Mouse (Mus musculus) A20 (cell line): Measurements from ENCODE around the gene 6430571L13Rik.
A peak's percentile ranks its signal among the peaks of the same experiment; 100 is the strongest.
"Not testable (repeated sequence)": the region's sequence is repeated elsewhere in the genome, so short reads cannot be mapped to it uniquely, and the experiment has no call there.

Experiments
- DNase-seq: peaks from one replicate; pipeline ENCODE4 v3.0.0-alpha.2; 2011; ENCODE audit warnings: low read depth, low spot score

The 6430571L13Rik gene

GRCm38 (mm10) chr9:107306673-107307072, 33.7 kb upstream of the 6430571L13Rik start:
- not testable (repeated sequence) for DNase-seq

DNA sequence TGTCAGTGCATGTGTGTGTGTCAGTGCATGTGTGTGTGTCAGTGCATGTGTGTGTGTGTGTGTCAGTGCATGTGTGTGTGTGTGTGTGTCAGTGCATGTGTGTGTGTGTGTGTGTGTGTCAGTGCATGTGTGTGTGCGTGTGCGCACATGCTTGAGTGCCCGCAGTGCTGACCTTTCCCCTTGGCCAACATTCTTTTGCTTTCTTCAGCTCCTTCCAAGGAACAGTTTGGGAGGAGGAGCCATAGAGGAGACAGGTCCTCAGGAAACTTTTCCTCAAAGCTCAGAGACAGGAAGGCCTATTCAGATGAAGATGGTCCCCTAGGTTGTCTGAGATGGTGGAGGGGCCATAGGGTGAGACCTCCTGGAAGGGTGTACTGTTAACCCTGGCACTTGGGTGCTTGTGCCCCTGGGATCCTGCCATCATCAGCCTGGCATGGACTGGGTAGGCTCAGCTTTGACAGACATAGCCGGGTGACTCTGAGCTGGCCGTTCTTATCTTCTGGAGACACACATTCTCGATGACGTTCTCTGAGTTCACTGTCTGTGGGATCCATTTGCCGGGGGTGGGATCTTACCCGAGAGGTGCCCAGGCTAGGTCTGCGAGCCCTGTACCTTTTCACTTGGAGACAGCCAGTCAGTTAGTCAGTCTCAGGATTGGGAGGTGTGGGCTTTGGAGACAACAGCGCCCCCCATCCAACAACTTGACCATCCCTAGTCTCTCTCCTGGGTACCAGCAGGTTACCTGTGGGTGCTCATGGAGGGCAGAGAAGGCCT, 33.1 kb upstream of the 6430571L13Rik start:
- no peak for DNase-seq

DNA sequence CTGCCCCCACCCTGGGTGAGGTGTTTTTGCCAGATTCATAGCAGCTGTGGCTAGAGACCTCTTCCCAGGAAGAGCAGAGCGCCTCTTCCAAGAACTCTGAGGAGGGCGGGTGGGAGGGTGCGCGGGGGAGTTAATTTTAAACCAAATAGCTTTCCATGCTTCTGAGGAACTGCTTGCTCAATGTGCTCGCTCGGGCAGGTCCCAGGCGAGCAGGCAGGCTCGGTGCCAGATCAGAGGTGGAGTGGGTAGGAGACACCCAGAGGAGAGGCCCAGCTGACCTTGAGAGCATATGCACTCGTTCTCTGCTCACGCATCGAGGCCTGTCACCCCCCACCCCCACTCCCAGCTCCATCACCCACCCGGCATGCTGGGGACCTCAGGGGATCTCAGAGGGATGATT, 32.5 kb upstream of the 6430571L13Rik start:
- no peak for DNase-seq

DNA sequence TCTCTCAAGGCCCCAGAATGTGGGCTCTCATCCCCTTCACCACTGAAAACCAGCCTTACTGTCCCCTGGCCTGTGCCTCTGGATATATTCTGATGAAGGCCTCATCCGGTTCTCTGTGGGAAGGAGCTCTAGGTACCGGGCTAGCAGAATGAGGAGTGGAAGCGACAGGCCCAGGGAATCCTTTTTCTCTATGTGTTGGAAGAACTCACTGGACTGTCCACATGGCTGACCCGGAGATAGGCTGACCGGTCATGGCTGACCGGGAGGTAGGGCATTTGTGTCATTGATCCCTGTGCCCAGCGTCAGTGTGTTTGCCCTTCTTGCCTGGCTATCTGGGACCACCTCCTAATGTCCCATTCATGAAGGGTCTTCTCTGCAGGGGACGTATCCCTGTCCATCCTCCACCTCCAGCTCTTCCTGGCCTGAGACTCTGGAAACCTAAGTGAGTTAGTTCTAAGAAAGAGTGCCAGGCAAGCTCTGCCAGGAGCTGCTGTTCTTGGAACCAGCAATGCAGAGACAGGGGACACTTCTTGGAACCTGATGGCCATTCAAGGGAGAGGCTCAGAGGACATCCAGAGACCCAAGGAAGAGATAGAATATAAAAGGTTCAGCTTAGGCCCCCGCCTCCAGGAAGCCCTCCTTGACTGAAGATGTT, 31.9 kb upstream of the 6430571L13Rik start:
- no peak for DNase-seq

- DNase-seq, result no peak
These were observed 31.2 kb upstream of the 6430571L13Rik start for GRCm38 (mm10) chr9:107309171-107309570.

GRCm38 (mm10) chr9:107309600-107309999, 30.8 kb upstream of the 6430571L13Rik start:
- DNase-seq, result no peak

GRCm38 (mm10) chr9:107312811-107313584, 27.4 kb upstream of the 6430571L13Rik start:
- DNase-seq, result peak; percentile 20

- DNase-seq, result no peak
These were observed 26.5 kb upstream of the 6430571L13Rik start for GRCm38 (mm10) chr9:107313926-107314325.

GRCm38 (mm10) chr9:107315791-107316190, 24.6 kb upstream of the 6430571L13Rik start:
- DNase-seq, result no peak

DNA sequence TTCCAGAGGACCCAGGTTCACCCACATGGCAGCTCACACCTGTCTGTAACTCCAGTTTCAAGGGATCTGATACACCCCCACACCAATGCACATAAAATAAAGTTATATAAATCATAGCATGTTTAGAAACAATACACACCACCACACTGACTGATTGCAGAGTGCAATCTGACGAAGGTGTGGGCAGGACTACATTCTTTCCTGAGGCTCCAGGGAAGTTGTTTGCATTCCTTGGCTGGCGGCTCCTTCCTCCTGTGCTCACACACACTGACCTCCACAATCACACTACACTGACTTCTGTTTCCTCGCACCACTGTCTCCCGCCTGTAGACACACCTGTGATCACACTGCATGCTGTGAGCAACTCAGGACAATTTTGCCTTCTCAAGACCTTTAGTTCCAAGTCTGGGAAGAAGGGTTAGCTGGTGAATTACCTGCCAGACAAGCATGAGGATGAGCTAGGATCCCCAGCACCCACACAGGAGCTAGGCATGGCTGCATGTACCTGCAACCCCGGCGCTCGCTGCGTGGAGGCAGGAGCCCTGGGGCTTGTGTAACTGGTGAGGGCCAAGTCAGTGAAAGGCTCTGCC, 17.8 kb upstream of the 6430571L13Rik start:
- no peak for DNase-seq

GRCm38 (mm10) chr9:107323558-107323957, 16.8 kb upstream of the 6430571L13Rik start:
- DNase-seq, result no peak

GRCm38 (mm10) chr9:107324799-107325561, 15.4 kb upstream of the 6430571L13Rik start:
- DNase-seq, result no peak

DNA sequence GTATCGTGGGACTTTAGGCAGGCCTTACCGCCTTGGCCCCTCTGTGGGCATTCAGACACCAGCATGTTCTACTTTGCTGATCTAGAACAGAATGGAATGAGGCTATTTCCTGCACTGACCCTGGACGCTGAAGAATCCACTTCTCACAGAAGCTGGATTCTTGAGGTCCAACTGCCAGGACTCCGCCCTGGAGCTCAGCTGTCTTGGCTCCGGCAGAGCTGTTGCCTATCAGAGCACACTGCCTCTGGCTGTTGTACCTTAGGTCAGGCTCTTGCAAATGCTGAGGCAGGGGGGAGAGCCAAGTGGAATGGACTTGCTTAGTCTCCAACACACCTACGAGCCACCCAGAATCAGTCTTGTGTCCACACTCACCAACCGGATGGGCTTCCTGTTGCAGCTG, 14.5 kb upstream of the 6430571L13Rik start:
- no peak for DNase-seq

DNA sequence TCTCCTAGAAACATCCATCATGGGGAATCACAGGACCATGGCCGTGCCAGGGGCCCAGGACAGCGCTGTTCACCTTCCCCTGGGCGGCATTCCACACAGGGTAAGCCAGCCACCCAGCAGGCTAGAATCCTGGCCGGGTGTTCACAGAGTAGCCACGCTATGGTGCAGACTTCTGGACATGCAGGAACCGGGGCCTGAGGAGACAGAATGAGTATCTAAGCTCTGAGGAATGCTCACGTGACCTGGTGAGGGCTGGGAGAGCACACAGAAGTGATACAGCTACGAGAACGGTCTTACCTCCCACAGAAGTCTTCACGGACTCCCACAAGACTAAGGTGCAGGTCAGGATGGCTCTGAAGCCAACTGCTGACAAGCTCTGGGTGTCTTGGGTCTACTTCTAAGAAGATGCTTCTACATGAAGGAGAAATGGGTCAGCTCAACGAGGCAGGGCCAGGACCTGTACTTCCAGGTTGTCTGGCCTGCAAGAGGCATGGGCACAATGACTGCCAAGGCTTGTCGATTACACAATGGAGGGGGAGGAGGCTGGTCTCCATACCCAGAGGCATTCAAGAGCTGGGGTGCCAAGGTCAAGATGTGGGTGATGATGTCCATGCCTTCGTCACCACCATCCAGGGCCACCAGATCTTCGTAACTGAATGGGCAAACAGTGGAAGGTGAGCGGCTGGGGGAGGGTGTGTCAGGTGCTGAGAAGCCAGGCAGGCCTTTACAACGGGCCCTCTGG, 12.4 kb upstream of the 6430571L13Rik start:
- DNase-seq, result no peak

DNA sequence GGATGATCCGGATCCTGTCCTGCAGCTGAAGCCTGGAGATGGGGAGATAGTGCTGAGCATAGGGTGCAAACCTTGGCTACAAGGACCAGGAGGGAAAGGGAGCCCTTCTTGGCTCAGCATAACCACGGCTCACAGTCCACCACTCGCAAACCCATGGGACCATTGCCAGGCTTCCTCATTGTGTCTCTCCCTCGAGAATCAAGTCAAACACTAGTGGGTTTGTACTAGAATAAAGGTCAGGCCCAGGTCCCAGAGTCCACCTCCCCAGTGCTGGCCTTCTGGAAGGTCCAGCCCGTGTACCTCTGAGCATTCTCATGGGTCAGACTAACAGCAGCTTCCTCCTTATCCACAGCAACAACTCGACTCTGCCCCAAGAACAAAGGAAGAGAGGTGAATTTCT, 9.6 kb upstream of the 6430571L13Rik start:
- no peak for DNase-seq

DNA sequence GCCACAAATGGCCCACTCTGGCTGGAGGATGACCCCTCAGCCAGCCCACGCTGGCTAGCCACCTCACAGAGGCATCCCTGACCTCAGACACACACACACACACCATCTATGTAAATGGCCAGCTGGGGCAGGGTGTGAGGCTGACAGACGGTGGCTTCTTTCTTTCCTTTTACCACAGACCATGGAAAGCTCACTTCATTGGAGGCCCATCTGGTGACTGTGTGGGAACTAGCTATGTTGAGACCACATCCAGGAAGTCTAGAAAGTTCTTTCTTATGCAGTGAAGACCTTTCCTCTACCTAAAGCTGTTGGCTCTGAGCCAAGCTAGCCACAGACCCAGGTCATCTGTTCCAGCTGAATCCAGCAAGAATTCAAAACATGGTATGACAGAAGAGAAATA, 6.7 kb upstream of the 6430571L13Rik start:
- no peak for DNase-seq

DNA sequence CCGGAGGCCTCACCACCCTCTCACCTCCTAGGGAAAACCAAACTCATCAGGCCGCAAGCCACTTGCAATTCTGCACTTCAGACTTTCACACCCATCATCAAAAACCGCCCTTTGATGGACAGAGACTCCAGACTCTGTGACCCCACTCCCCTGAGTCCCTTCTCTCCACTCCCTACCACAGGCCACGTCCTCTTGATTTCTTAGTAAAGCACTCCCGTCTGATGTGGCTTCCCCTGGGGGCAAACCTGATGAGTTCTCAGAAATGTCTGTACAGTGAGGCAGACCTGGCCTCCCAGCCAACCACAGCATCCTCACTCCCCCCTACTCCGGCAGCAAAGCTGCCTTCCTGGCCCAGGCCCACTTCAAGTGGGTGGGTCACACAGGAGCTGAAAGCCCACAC, 6.0 kb upstream of the 6430571L13Rik start:
- DNase-seq, result no peak

DNA sequence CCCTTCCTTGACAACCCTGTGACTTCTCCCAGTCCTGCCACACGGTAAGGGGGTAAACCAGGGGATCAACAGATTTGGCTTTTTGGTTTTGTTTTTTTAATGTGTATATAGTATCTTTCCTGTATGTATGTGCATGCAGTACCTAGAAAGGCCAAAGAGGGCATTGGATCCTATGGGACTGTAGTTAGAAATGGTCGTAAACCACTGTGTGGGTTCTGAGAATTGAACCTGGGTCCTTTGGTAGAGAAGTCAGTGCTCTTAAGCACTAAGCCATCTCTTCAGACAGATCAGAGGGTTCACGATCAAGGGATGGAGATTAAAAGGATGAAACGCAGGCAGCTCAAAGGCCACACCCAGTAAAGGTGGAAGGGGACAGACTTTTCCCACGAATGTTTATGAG, 5.4 kb upstream of the 6430571L13Rik start:
- no peak for DNase-seq

DNA sequence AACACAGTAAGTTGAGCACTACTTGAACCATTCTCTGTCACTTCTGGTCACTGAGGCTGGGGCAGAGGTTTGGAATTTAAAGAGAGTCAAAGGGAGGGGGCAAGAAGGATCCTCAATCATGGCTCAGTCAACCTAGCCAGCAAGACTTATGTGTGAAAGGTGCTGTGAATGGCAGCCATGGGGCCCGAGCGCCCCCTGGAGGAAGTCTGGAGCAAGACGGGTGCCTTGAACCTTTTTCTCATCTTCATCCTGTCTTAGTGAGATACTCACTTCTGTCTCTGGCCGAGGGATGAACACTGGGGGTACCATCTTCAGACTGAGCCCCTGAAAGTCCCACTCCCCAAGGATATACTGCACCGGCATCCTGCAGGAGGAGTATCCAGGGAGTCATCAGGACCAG, 4.5 kb upstream of the 6430571L13Rik start:
- DNase-seq, result peak; percentile 71

- no peak for DNase-seq
These were observed 4.0 kb upstream of the 6430571L13Rik start for GRCm38 (mm10) chr9:107336386-107336785.
